Comparison of ENCODE assay signal across 8 mouse cellular contexts in the genomic region with DNA sequence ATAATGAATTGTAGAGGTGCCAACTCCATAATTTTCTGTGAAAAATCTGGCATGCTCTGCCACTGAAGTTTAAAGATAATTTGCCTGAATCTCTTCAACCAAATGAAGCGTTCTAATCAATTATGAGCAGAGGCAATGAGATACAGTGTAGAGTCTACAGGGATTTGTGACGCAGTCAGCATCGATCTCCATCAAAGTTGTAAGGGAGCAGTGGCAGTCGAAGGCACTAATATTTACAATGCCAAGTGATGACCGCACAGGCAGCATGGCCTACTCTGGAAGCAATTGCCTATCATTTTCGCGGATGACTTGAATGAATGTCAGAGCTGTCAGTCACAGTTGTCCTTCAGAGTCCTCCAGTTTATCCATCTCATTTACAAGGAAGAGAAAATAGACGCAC. TPM values are rescaled to one million over a fixed set of nuclear protein-coding genes. Genes with fewer than 3 reads are reported as not detected.
DNase-seq lines count a peak whose midpoint lies in the region; ATAC-seq and TF ChIP-seq lines count a peak whose summit lies in the region.

Chrna5 (plus strand) TSS at position 207 of the 400 bp plus-strand sequence.

- peak within 1 kb of the TSS; percentile 67 for H3K4me3 ChIP-seq in kidney, embryonic 16.5 days (ENCODE audit: low read length)
- peak within 1 kb of the TSS; percentile 59 for H3K4me3 ChIP-seq in embryonic facial prominence, embryonic 11.5 days (ENCODE audit: low read depth, low read length)
- H3K4me3 ChIP-seq in hindbrain, embryonic 16.5 days (ENCODE audit: low read length) = peak within 1 kb of the TSS; percentile 69
- H3K4me3 ChIP-seq in midbrain, postnatal 0 days (ENCODE audit: low read depth, low read length) = peak within 1 kb of the TSS; percentile 59

- no peaks in the 10 kb centered on the region for H3K9me3 ChIP-seq in kidney, embryonic 16.5 days (ENCODE audit: low read length)
- H3K9me3 ChIP-seq in embryonic facial prominence, embryonic 11.5 days (replicated peaks; ENCODE audit: control insufficient read depth, low read length) = no peaks in the 10 kb centered on the region
- no peaks in the 10 kb centered on the region for H3K9me3 ChIP-seq in hindbrain, embryonic 16.5 days (ENCODE audit: control insufficient read depth, low read length)
- H3K9me3 ChIP-seq in midbrain, postnatal 0 days (ENCODE audit: low read length) = no peaks in the 10 kb centered on the region

- DNase-seq in kidney, adult 9 months = no peak
- DNase-seq in embryonic facial prominence, embryonic 11.5 days (ENCODE audit: low spot score) = no peak
- DNase-seq in midbrain, postnatal 0 days (ENCODE audit: low spot score) = peak; percentile 41
- DNase-seq in embryo, embryonic 10 days (ENCODE audit: low spot score) = no peak
- DNase-seq in spleen, adult 18-20 months = no peak
- DNase-seq in cerebellum, adult 11 months = no peak

- H3K36me3 ChIP-seq in kidney, embryonic 16.5 days (ENCODE audit: insufficient read depth, low read length) = no peaks in the 10 kb centered on the region
- no peaks in the 10 kb centered on the region for H3K36me3 ChIP-seq in embryonic facial prominence, embryonic 11.5 days (replicated peaks; ENCODE audit: control insufficient read depth, insufficient read depth, low read depth, low read length)
- H3K36me3 ChIP-seq in hindbrain, embryonic 16.5 days (ENCODE audit: control insufficient read depth, insufficient read depth, low read length) = no peaks in the 10 kb centered on the region
- H3K36me3 ChIP-seq in midbrain, postnatal 0 days (ENCODE audit: insufficient read depth, low read length) = no peaks in the 10 kb centered on the region

- H3K27ac ChIP-seq in kidney, embryonic 16.5 days (ENCODE audit: low read length) = no peak within 1 kb of the TSS
- H3K27ac ChIP-seq in embryonic facial prominence, embryonic 11.5 days (replicated peaks; ENCODE audit: low read depth, low read length) = no peak within 1 kb of the TSS
- H3K27ac ChIP-seq in hindbrain, embryonic 16.5 days (ENCODE audit: low read depth, low read length) = peak within 1 kb of the TSS; percentile 26; the same call in 1 of the 2 replicates
- H3K27ac ChIP-seq in midbrain, postnatal 0 days (ENCODE audit: low read depth, low read length) = no peak within 1 kb of the TSS

- peaks cover 49% of the 10 kb centered on the region for H3K27me3 ChIP-seq in kidney, embryonic 16.5 days (ENCODE audit: insufficient read depth, low read length)
- H3K27me3 ChIP-seq in embryonic facial prominence, embryonic 11.5 days (ENCODE audit: control insufficient read depth, insufficient read depth, low read length) = peaks cover 20% of the 10 kb centered on the region
- H3K27me3 ChIP-seq in hindbrain, embryonic 16.5 days (replicated peaks; ENCODE audit: control insufficient read depth, insufficient read depth, low read length) = peaks cover 2% of the 10 kb centered on the region
- peaks cover 9% of the 10 kb centered on the region for H3K27me3 ChIP-seq in midbrain, postnatal 0 days (ENCODE audit: insufficient read depth, low read length)

- H3K4me2 ChIP-seq in kidney, embryonic 16.5 days (replicated peaks; ENCODE audit: low read depth, low read length) = peak within 1 kb of the TSS; percentile 99
- peak within 1 kb of the TSS; percentile 93 for H3K4me2 ChIP-seq in embryonic facial prominence, embryonic 11.5 days (ENCODE audit: low read depth, low read length)
- H3K4me2 ChIP-seq in hindbrain, embryonic 16.5 days (ENCODE audit: low read length) = peak within 1 kb of the TSS; percentile 95
- H3K4me2 ChIP-seq in midbrain, postnatal 0 days (ENCODE audit: low read depth, low read length, poor library complexity, severe bottlenecking) = peak within 1 kb of the TSS; percentile 91

- H3K4me1 ChIP-seq in kidney, embryonic 16.5 days (ENCODE audit: insufficient read depth, low read length) = peaks cover 13% of the 10 kb centered on the region
- no peaks in the 10 kb centered on the region for H3K4me1 ChIP-seq in embryonic facial prominence, embryonic 11.5 days (ENCODE audit: control insufficient read depth, insufficient read depth, low read length)
- H3K4me1 ChIP-seq in hindbrain, embryonic 16.5 days (ENCODE audit: control insufficient read depth, insufficient read depth, low read depth, low read length) = peaks cover 11% of the 10 kb centered on the region
- H3K4me1 ChIP-seq in midbrain, postnatal 0 days (ENCODE audit: insufficient read depth, low read length) = peaks cover 6% of the 10 kb centered on the region; the same call in 1 of the 2 replicates

- TF ChIP-seq CTCF in midbrain, postnatal 0 days (IDR thresholded peaks at IDR 0.05) = no peak

- no peak for ATAC-seq in kidney, embryonic 16.5 days (ENCODE audit: low FRiP score, low TSS enrichment)
- ATAC-seq in embryonic facial prominence, embryonic 11.5 days (replicated peaks; ENCODE audit: insufficient number of reproducible peaks, low FRiP score, low TSS enrichment, low read depth) = no peak
- peak; percentile 49; the same call in 1 of the 2 replicates for ATAC-seq in hindbrain, embryonic 16.5 days
- no peak for ATAC-seq in midbrain, postnatal 0 days (ENCODE audit: low FRiP score)

- WGBS in kidney, embryonic 16.5 days = 66% methylated on average over 8 of the region's 8 CpGs
- WGBS in embryonic facial prominence, embryonic 11.5 days = 62% methylated on average over 8 of the region's 8 CpGs
- WGBS in hindbrain, embryonic 16.5 days = 34% methylated on average over 8 of the region's 8 CpGs
- 23% methylated on average over 8 of the region's 8 CpGs for WGBS in midbrain, postnatal 0 days

- H3K9ac ChIP-seq in kidney, embryonic 16.5 days (replicated peaks; ENCODE audit: low read length) = peak within 1 kb of the TSS; percentile 63
- peak within 1 kb of the TSS; percentile 50 for H3K9ac ChIP-seq in embryonic facial prominence, embryonic 11.5 days (replicated peaks; ENCODE audit: low read length)
- H3K9ac ChIP-seq in hindbrain, embryonic 16.5 days (ENCODE audit: low read depth, low read length) = peak within 1 kb of the TSS; percentile 70
- H3K9ac ChIP-seq in midbrain, postnatal 0 days (replicated peaks; ENCODE audit: low read length, poor library complexity, severe bottlenecking) = peak within 1 kb of the TSS; percentile 57

RNA-seq across cellular contexts. Expression of gene Chrna5, which starts in this region (rescaled TPM):
- polyA plus RNA-seq in kidney, embryonic 16.5 days (2015; fragmentation: Nextera tagmentation; extraction: Ambion mirVana) = 0.40 and 0.91 TPM in 2 replicates
- 1.2 and 2.7 TPM in 2 replicates for polyA plus RNA-seq in embryonic facial prominence, embryonic 11.5 days (2014; fragmentation: Nextera tagmentation; extraction: Ambion mirVana)
- 0.86 and 3.7 TPM in 2 replicates for polyA plus RNA-seq in hindbrain, embryonic 16.5 days (2015; fragmentation: Nextera tagmentation; extraction: Ambion mirVana)
- 3.1 and 3.8 TPM in 2 replicates for total RNA-seq in midbrain, postnatal 0 days (2014; rRNA removed)
- 1.8 and 2.1 TPM in 2 replicates for polyA plus RNA-seq in midbrain, postnatal 0 days (2015; fragmentation: Nextera tagmentation; extraction: Ambion mirVana)
